Mouse (Mus musculus): Measurements from ENCODE around the gene Sell.

DNA sequence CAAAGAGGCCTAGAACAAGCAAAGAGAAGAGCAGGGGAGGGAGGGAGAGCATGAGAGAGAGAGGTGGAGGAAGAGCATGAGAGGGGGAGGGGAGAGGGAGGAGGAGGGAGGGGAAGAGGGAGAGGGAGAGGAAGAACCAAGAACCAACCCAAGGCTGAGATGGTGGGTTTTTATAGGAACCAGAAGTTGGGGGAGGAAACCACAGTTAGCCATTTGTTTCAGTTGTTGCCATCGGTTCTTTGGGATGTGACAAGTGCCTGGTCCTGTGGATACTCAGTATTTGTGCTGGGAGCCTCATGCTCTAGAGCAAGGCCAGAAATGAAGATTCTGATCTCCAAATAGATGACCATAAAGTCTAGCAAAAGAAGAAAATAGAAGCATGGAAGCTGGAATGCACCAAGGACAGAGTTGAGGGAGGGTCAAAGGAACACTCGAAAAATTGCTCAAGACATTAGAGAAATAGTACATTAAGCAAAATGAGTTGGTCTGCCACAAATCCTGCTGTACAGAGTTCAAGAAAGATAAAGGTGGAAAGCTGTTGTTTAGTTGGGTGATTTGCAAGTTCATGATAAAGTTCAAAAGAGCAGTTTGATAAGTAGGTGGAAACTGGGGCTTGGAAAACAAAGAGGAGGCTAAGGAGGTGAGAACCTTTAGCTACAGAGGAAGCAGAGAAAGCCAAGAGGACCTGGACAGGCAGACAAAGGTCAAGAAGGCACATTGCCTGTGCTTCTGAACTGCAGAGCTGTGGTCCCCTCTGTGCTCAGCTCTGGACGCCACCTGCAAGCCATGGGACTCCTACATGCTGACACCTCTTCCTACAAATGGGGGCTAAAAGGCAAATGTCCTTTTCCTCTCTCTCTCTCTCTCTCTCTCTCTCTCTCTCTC, 58.4 kb downstream of the Sell start:
- TF ChIP-seq TAL1 (IDR thresholded peaks at IDR 0.05; ENCODE audit: low read length) (no peak), GATA1 (IDR thresholded peaks at IDR 0.05; ENCODE audit: low read length) (no peak)
